Mouse (Mus musculus): ENCODE measurements around the gene Proca1. TPM values are rescaled to one million over a fixed set of nuclear protein-coding genes. Genes with fewer than 3 reads are reported as not detected.

Gene Proca1
- polyA plus RNA-seq, 1 experiment from 2014 or later = 2.1 TPM

DNA sequence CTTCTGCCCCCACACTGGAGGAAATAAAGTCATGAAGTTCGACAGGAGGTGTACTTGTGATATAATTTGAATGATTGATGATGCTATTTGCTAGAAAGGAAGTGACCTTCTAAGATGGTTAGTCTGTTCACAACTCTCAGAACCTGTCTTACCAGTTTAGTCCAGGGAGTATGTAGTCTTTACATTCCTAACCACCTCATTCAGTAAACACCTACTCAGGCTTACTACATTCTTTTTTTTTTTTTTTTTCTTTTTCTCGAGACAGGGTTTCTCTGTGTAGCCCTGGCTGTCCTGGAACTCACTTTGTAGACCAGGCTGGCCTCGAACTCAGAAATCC lies 53.8 kb downstream of the Proca1 start:
- peak overlapping the region; percentile 91; the same call in 1 of the 2 replicates for H3K27ac ChIP-seq (ENCODE audit: low read depth)
- peaks cover 27% of the 10 kb centered on the region for H3K4me1 ChIP-seq (replicated peaks; ENCODE audit: control insufficient read depth, insufficient read depth, low read length)
- DNase-seq (ENCODE audit: low spot score) (no peak), ATAC-seq (replicated peaks; ENCODE audit: low FRiP score, low TSS enrichment, low read depth) (no peak)
- no peak overlapping the region; the same call in 1 of the 2 replicates for H3K4me3 ChIP-seq (ENCODE audit: low read depth, low read length)
- no peak overlapping the region for H3K9ac ChIP-seq (ENCODE audit: low read length)
- 32% methylated on average over 3 of the region's 3 CpGs for WGBS
- H3K9me3 ChIP-seq (ENCODE audit: control insufficient read depth, low read length) = no peaks in the 10 kb centered on the region
- no peaks in the 10 kb centered on the region for H3K27me3 ChIP-seq (replicated peaks; ENCODE audit: control insufficient read depth, insufficient read depth, low read length)
- H3K36me3 ChIP-seq (ENCODE audit: control insufficient read depth, insufficient read depth, low read length) = peaks cover 19% of the 10 kb centered on the region
- H3K4me2 ChIP-seq (ENCODE audit: low read length) = peak overlapping the region; percentile 86

DNA sequence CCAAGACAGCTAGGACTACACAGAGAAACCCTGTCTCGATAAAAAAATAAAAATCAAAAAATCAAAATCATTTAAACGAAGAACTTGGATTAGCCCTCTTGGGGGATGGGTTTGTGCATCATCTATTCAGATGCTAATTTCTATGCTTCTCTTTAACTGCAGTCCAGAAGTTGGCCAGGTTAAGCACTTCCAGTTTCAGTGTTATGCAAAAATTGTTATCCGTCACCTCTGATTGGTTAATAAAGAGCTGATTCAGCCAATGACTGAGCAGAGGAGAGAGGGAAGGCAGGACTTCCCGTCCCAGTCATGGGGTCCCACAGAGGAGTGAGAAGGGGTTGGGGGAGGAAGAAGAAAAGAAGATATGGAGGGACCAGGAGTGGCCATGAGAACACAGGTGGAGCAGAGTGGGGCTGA lies 54.5 kb downstream of the Proca1 start:
- H3K27ac ChIP-seq (ENCODE audit: low read depth) = no peak overlapping the region
- no peak overlapping the region for H3K4me3 ChIP-seq (ENCODE audit: low read depth, low read length)
- no peaks in the 10 kb centered on the region for H3K9me3 ChIP-seq (ENCODE audit: control insufficient read depth, low read length)
- H3K9ac ChIP-seq (ENCODE audit: low read length) = no peak overlapping the region
- ATAC-seq (replicated peaks; ENCODE audit: low FRiP score, low TSS enrichment, low read depth) = no peak
- H3K4me1 ChIP-seq (replicated peaks; ENCODE audit: control insufficient read depth, insufficient read depth, low read length) = peaks cover 27% of the 10 kb centered on the region
- peaks cover 24% of the 10 kb centered on the region for H3K36me3 ChIP-seq (ENCODE audit: control insufficient read depth, insufficient read depth, low read length)
- DNase-seq (ENCODE audit: low spot score) = no peak
- H3K27me3 ChIP-seq (replicated peaks; ENCODE audit: control insufficient read depth, insufficient read depth, low read length) = no peaks in the 10 kb centered on the region
- no peak overlapping the region for H3K4me2 ChIP-seq (ENCODE audit: low read length)
- WGBS = 66% methylated on average over 4 of the region's 4 CpGs

Small RNAs within 50 kb of the gene (microRNA-seq; reads per million reads assigned to microRNA genes)
- not detected for gene Mir7653

Other genes with a start within 250 kb of the Proca1 start
- 16.5 and 19.6 TPM in 2 replicates for gene Phf12, start 210.6 kb upstream of the Proca1 start, polyA plus RNA-seq (2014; fragmentation: Nextera tagmentation; extraction: Ambion mirVana)
- gene Dhrs13, start 161.1 kb upstream of the Proca1 start, polyA plus RNA-seq (2014; fragmentation: Nextera tagmentation; extraction: Ambion mirVana) = 23.0 and 24.6 TPM in 2 replicates
- 46.9 and 51.6 TPM in 2 replicates for gene Flot2, start 155.5 kb upstream of the Proca1 start, polyA plus RNA-seq (2014; fragmentation: Nextera tagmentation; extraction: Ambion mirVana)
- 32.4 and 38.0 TPM in 2 replicates for gene Eral1, start 113.0 kb upstream of the Proca1 start, polyA plus RNA-seq (2014; fragmentation: Nextera tagmentation; extraction: Ambion mirVana)
- gene Fam222b, start 98.7 kb upstream of the Proca1 start, polyA plus RNA-seq (2014; fragmentation: Nextera tagmentation; extraction: Ambion mirVana) = 13.4 and 17.8 TPM in 2 replicates
- 61.7 and 65.3 TPM in 2 replicates for gene Traf4, start 27.8 kb upstream of the Proca1 start, polyA plus RNA-seq (2014; fragmentation: Nextera tagmentation; extraction: Ambion mirVana)
- 15.2 and 15.4 TPM in 2 replicates for gene Nek8, start 16.7 kb upstream of the Proca1 start, polyA plus RNA-seq (2014; fragmentation: Nextera tagmentation; extraction: Ambion mirVana)
- 37.5 and 38.8 TPM in 2 replicates for gene Tlcd1, start 16.7 kb upstream of the Proca1 start, polyA plus RNA-seq (2014; fragmentation: Nextera tagmentation; extraction: Ambion mirVana)
- 1,790 and 1,870 TPM in 2 replicates for gene Rpl23a, start 9.8 kb upstream of the Proca1 start, polyA plus RNA-seq (2014; fragmentation: Nextera tagmentation; extraction: Ambion mirVana)
- gene Rab34, start 5.0 kb upstream of the Proca1 start, polyA plus RNA-seq (2014; fragmentation: Nextera tagmentation; extraction: Ambion mirVana) = 121 and 141 TPM in 2 replicates
- gene Sdf2, start 52.4 kb downstream of the Proca1 start, polyA plus RNA-seq (2014; fragmentation: Nextera tagmentation; extraction: Ambion mirVana) = 77.4 and 86.7 TPM in 2 replicates
- 26.4 and 28.0 TPM in 2 replicates for gene Supt6, start 52.6 kb downstream of the Proca1 start, polyA plus RNA-seq (2014; fragmentation: Nextera tagmentation; extraction: Ambion mirVana)
- 74.4 and 75.6 TPM in 2 replicates for gene 2610507B11Rik, start 68.4 kb downstream of the Proca1 start, polyA plus RNA-seq (2014; fragmentation: Nextera tagmentation; extraction: Ambion mirVana)
- gene BC030499, start 97.4 kb downstream of the Proca1 start, polyA plus RNA-seq (2014; fragmentation: Nextera tagmentation; extraction: Ambion mirVana) = 0.17 and 0.24 TPM in 2 replicates
- 34.1 and 40.0 TPM in 2 replicates for gene Spag5, start 108.1 kb downstream of the Proca1 start, polyA plus RNA-seq (2014; fragmentation: Nextera tagmentation; extraction: Ambion mirVana)
- 20.0 and 21.1 TPM in 2 replicates for gene Aldoc, start 129.6 kb downstream of the Proca1 start, polyA plus RNA-seq (2014; fragmentation: Nextera tagmentation; extraction: Ambion mirVana)
- 76.2 and 79.1 TPM in 2 replicates for gene Pigs, start 135.0 kb downstream of the Proca1 start, polyA plus RNA-seq (2014; fragmentation: Nextera tagmentation; extraction: Ambion mirVana)
- 39.8 and 42.8 TPM in 2 replicates for gene Unc119, start 150.1 kb downstream of the Proca1 start, polyA plus RNA-seq (2014; fragmentation: Nextera tagmentation; extraction: Ambion mirVana)
- gene Foxn1, start 193.2 kb downstream of the Proca1 start, polyA plus RNA-seq (2014; fragmentation: Nextera tagmentation; extraction: Ambion mirVana) = not detected in 2 replicates
- gene Slc13a2, start 228.8 kb downstream of the Proca1 start, polyA plus RNA-seq (2014; fragmentation: Nextera tagmentation; extraction: Ambion mirVana) = 0.07 and 0.12 TPM in 2 replicates

Measured in intestine, embryonic 14.5 days (tissue).